Mouse (Mus musculus) stomach, adult 2 months (tissue): Measurements from ENCODE around the gene Gal. TPM values are rescaled to one million over a fixed set of nuclear protein-coding genes. Genes with fewer than 3 reads are reported as not detected.

ENCODE experiments used
- polyA plus RNA-seq: library from polyadenylated mRNA; depleted of rRNA; stranded (reverse); fragments of >200 nt; gene quantifications from 2 replicates; pipeline ENCODE4 v1.2.3, GENCODE M21; 2012; rRNA removed

Gene Gal
- polyA plus RNA-seq = 4.3 and 5.3 TPM in 2 replicates

DNA sequence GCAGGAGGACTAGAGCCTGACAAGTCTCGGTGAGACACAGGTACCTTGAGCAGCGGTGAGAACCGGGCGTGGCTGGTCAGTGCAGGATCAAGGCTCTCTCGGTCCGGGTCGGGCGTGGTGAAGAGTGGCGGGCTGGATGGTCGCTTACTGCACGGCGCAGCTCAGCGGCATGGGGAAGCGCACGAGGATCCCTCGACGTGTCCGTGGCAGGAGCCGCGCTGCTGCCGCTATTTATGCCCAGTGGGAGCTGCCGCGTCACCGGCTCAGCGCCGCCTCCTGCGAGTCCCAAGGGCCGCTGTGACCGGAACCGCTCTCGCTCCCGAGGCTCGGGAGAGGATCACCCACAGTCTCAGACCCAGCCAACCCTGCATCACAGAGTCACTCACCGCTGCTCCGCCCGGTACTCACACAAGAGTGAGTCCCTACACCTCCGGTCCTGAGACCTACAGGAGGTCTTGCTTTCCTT, at the start of gene Gal:
Gal (minus strand) TSS at position 277 of the 466 bp plus-strand sequence.

DNA sequence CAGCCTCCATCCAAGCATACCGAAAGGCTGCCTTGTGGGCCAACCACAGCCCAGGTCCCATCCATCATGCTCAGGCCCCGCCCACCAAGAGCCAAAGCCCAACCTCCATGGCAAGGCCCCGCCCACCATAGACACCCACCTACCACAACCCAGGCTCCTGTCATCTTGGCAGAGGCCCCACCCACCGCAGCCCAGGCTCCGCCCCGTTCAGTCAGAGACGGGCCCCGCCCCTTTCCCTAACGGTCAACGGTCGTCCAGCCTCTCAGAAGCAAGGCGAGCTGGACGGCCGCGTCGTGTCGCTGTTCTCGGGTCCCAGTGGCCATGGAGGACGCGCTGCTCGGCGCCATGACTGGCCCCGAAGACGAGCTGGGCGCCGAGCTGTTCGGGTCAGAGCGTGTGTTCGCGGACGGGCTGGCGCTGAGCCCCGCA, 25.7 kb downstream of the Gal start, which contains the start of gene Tesmin:
Tesmin (plus strand) TSS at position 229 of the 429 bp plus-strand sequence.

Other genes with a start within 250 kb of the Gal start
- gene Mrpl21, start 131.6 kb downstream of the Gal start, polyA plus RNA-seq = 39.1 and 42.7 TPM in 2 replicates
- gene Ighmbp2, start 131.5 kb downstream of the Gal start, polyA plus RNA-seq = 2.2 and 2.7 TPM in 2 replicates
- gene Cpt1a, start 92.2 kb downstream of the Gal start, polyA plus RNA-seq = 73.6 and 113 TPM in 2 replicates
- 0.29 TPM in 1 of 2 replicates, not detected in the other for gene Tesmin, start 25.7 kb downstream of the Gal start, polyA plus RNA-seq
- 20.5 and 22.2 TPM in 2 replicates for gene Ppp6r3, start 161.2 kb upstream of the Gal start, polyA plus RNA-seq